Mouse (Mus musculus) left cerebral cortex, adult 2 months (tissue): Measurements from ENCODE around the gene 1700008O03Rik. TPM values are rescaled to one million over a fixed set of nuclear protein-coding genes. Genes with fewer than 3 reads are reported as not detected.
A peak's percentile ranks its signal among the peaks of the same experiment; 100 is the strongest.

Source experiments
- DNase-seq, 2 experiments: peaks; one replicate each; pipeline ENCODE4 v3.0.0; 2021 to 2022; ENCODE audit warnings: low spot score in 2 of 2, mixed read lengths in 1 of 2; ENCODE audit errors: extremely low spot score in 1 of 2
- H3K27ac ChIP-seq: fragments of 200-600 bp; 2 replicates; pipeline ENCODE4 v1.8.1; 2022
- H3K4me3 ChIP-seq: fragments of 200-600 bp; 2 replicates; pipeline ENCODE4 v1.8.1; 2022
- CTCF ChIP-seq: fragments of 200-600 bp; IDR thresholded peaks from 2 replicates; pipeline ENCODE4 v1.8.1; 2022; ENCODE audit warnings: antibody characterized with exemption, mild to moderate bottlenecking, moderate library complexity
- intact Hi-C: fragments of 180-260 bp; cut with DNase I; formaldehyde crosslinking; loops from one replicate; pipeline ENCODE4 v1.15.1; 2025
- total RNA-seq, 2 experiments: library from RNA; stranded (reverse); gene quantifications; 2 replicates each; pipeline ENCODE4 v1.2.3; 2021

The 1700008O03Rik gene
- total RNA-seq, 2 experiments from 2014 or later, result 1.5 to 2.7 TPM

DNA sequence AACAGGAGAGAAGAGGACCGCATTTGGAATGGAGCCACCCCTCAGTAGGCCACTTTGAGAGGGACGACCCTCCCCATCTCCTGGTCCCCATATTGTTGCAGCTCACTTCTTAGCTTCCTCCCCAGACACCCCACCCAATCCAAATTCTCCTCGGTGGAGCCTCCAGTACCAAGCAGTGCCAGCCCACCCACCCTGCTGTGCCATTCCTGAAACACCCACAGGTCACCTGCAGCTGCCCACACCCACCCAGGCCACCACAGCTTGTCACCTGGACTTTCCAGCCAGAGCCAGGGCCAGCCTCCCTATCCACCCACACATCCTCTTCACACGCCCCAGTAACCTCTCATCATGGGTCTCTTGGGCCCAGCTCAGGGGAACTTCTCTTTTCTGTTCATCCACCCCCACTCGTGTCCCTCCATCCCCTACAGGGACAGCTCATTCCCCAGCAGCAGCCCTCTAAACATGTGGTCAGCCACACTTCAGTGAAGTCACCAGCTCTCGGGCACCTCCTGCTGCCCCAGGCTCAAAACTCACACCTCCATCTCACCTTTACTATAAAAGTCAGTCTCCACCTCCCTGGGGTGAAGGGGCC, 73.8 kb downstream of the 1700008O03Rik start:
- H3K27ac ChIP-seq, result peak overlapping the region; percentile 96
- DNase-seq, result peak in 1 of 2 experiments; percentile 52
- intact Hi-C loops, result loop anchor here (1.0 to 2.0 kb wide), 2 partner anchors 25 to 41 kb away; no protein-coding TSS in a partner anchor
- TF ChIP-seq CTCF, result no peak; the same call in 1 of the 2 replicates
- peak overlapping the region; percentile 76 for H3K4me3 ChIP-seq

DNA sequence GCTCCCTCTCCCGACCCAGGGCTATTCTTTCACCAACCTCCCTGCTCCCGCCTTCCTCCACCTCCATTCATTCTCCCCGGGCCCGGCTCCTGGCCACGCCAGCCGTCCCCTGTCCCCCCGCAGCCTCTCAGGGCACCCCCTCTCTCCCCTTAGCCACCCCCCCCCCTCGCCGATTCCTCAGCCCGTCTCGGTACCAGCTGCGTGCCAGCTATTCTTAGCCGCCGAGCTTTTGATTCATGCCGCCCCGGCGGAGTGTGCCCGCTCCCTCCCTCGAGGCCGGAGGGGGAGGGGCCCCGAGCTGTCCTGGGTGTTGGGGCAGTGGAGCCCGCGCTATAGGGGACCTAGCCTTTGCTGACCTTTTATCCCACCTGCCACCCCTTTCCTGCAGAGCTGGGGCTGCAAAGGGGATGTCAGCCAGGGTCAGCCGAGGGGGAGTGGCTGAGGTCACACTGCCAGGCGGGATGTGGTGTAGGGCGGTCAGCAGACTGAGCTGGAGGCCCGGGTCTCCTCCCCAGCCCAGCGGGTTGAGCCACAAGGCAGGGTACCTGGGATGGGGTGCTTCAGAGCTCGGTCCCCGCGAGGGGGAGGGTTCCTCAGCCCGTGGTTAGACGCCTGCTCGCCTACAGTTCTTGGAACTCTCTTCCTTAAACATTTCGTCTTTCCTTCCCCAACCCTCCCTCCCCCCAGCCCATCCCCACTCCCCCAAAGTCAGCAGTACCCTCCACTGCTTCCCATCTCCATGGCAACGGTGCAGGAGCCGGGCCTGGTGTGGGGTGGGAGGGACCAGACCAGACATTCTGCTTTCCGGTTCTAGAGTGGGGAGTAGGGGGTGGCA, 74.5 kb downstream of the 1700008O03Rik start:
- no peak for TF ChIP-seq CTCF
- intact Hi-C loops, result loop anchor here (1.0 to 2.0 kb wide), 2 partner anchors 26 to 42 kb away; no protein-coding TSS in a partner anchor
- H3K27ac ChIP-seq, result peak overlapping the region; percentile 96
- peak; percentile 74 to 81 for DNase-seq
- H3K4me3 ChIP-seq, result peak overlapping the region; percentile 76

DNA sequence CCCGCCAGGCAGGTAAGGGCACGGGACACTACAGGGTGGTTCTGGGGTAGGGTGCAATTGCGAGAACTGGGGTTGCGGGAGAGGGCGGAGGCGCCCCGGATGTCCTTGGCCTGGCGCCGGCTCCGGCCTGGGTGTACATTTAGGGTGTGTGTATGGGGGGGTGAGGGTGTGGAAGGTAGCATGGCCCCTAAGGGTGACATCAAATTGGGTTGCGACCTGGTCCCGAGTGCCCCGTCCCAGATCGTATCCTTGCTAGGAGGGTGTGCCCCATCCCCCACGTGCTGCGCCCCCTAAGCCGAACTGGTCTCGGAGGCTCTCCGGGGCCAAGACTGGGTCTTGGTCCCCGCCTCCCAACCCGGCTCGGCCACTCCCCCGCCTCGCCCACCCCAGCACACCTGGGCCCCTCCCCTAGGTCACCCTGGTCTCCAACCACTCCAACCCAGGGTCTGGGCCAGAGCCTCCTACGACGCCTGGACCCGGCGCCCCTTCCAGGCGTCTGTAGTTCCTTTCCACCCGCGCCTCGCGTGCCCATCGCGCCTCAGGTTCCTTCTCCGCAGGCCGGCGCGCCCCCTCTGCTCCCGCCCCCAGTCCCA, 75.2 kb downstream of the 1700008O03Rik start:
- no peak for DNase-seq
- Histone ChIP-seq H3K27ac (peak overlapping the region; percentile 96), H3K4me3 (peak overlapping the region; percentile 76)
- intact Hi-C loops, result loop anchor here (2.0 kb wide), 1 partner anchor 42 kb away; no protein-coding TSS in a partner anchor
- TF ChIP-seq CTCF, result no peak

Other genes with a start within 250 kb of the 1700008O03Rik start
- gene Klk1b16, start 249.1 kb downstream of the 1700008O03Rik start, total RNA-seq, result not detected
- gene Klk1b24, start 197.6 kb downstream of the 1700008O03Rik start, total RNA-seq, result not detected
- not detected for gene Klk1b3, start 187.6 kb downstream of the 1700008O03Rik start, total RNA-seq
- gene Klk1b4, start 178.4 kb downstream of the 1700008O03Rik start, total RNA-seq, result not detected
- not detected for gene Klk1b5, start 169.9 kb downstream of the 1700008O03Rik start, total RNA-seq
- not detected for gene Klk1, start 160.5 kb downstream of the 1700008O03Rik start, total RNA-seq
- not detected for gene Gm36864, start 149.6 kb downstream of the 1700008O03Rik start, total RNA-seq
- 1 to 10 TPM; 1.2 to 1.3 TPM for gene 1700028J19Rik, start 139.1 kb downstream of the 1700008O03Rik start, total RNA-seq
- 10 to 100 TPM; 70.1 to 80.9 TPM for gene 2410002F23Rik, start 139.1 kb downstream of the 1700008O03Rik start, total RNA-seq
- gene Acp4, start 128.4 kb downstream of the 1700008O03Rik start, total RNA-seq, result not detected
- not detected for gene Gm15517, start 124.4 kb downstream of the 1700008O03Rik start, total RNA-seq
- 1 to 10 TPM; 4.3 TPM for gene Clec11a, start 78.9 kb downstream of the 1700008O03Rik start, total RNA-seq
- 100 to 1,000 TPM; 637 to 705 TPM for gene Shank1, start 75.6 kb downstream of the 1700008O03Rik start, total RNA-seq
- gene Syt3, start 1.7 kb downstream of the 1700008O03Rik start, total RNA-seq, result 10 to 100 TPM; 59.5 to 63.7 TPM
- 100 to 1,000 TPM; 278 to 294 TPM for gene Lrrc4b, start 43.2 kb upstream of the 1700008O03Rik start, total RNA-seq
- gene Aspdh, start 79.6 kb upstream of the 1700008O03Rik start, total RNA-seq, result 10 to 100 TPM in 1 of 2 experiments, 1 to 10 TPM in 1; 9.8 to 10.0 TPM
- gene Josd2, start 82.2 kb upstream of the 1700008O03Rik start, total RNA-seq, result 10 to 100 TPM; 72.3 to 86.6 TPM
- 100 to 1,000 TPM; 192 to 201 TPM for gene Emc10, start 110.7 kb upstream of the 1700008O03Rik start, total RNA-seq
- gene Fam71e1, start 110.8 kb upstream of the 1700008O03Rik start, total RNA-seq, result 10 to 100 TPM; 15.5 to 21.0 TPM
- gene Mybpc2, start 138.8 kb upstream of the 1700008O03Rik start, total RNA-seq, result under 1 TPM in 1 of 2 experiments, not detected in 1; 0.29 TPM
- gene Spib, start 146.3 kb upstream of the 1700008O03Rik start, total RNA-seq, result under 1 TPM in 1 of 2 experiments, not detected in 1; 0.20 TPM
- gene Pold1, start 163.0 kb upstream of the 1700008O03Rik start, total RNA-seq, result 1 to 10 TPM; 8.8 to 9.4 TPM
- gene Nr1h2, start 168.1 kb upstream of the 1700008O03Rik start, total RNA-seq, result 10 to 100 TPM; 78.4 to 82.5 TPM
- under 1 TPM in 1 of 2 experiments, not detected in 1; 0.29 TPM for gene Napsa, start 186.6 kb upstream of the 1700008O03Rik start, total RNA-seq
- gene Kcnc3, start 204.8 kb upstream of the 1700008O03Rik start, total RNA-seq, result 100 to 1,000 TPM; 114 to 122 TPM